Mouse (Mus musculus): ENCODE measurements around the gene Phf12. TPM values are rescaled to one million over a fixed set of nuclear protein-coding genes. Genes with fewer than 3 reads are reported as not detected.
"Not testable (repeated sequence)": the region's sequence is repeated elsewhere in the genome, so short reads cannot be mapped to it uniquely, and the experiment has no call there.

Phf12 gene
- polyA plus RNA-seq, 1 experiment from 2014 or later, result 23.1 TPM

- peaks cover 53% of the 10 kb centered on the region for H3K36me3 ChIP-seq
- 90% methylated on average over 5 of the region's 5 CpGs for WGBS
- no peak overlapping the region for H3K4me3 ChIP-seq
- no peaks in the 10 kb centered on the region for H3K9me3 ChIP-seq (replicated peaks)
- H3K27me3 ChIP-seq (ENCODE audit: low read depth, poor library complexity, severe bottlenecking), result no peaks in the 10 kb centered on the region
- DNase-seq (ENCODE audit: low spot score), result no peak
- no peaks in the 10 kb centered on the region for H3K4me1 ChIP-seq
- no peak overlapping the region for H3K27ac ChIP-seq
Measured at GRCm38 (mm10) chr11:78044758-78045251, 62.3 kb downstream of the Phf12 start.

GRCm38 (mm10) chr11:78048637-78049036, 66.1 kb downstream of the Phf12 start:
- H3K36me3 ChIP-seq, result peaks cover 49% of the 10 kb centered on the region
- 82% methylated on average over 4 of the region's 4 CpGs for WGBS
- H3K4me1 ChIP-seq; H3K9me3 ChIP-seq (replicated peaks); H3K4me3 ChIP-seq; H3K27ac ChIP-seq; H3K27me3 ChIP-seq (ENCODE audit: low read depth, poor library complexity, severe bottlenecking); DNase-seq (ENCODE audit: low spot score): not testable (repeated sequence)

- H3K9me3 ChIP-seq (replicated peaks), result no peaks in the 10 kb centered on the region
- no peak overlapping the region for H3K27ac ChIP-seq
- peaks cover 81% of the 10 kb centered on the region for H3K36me3 ChIP-seq
- DNase-seq (ENCODE audit: low spot score), result no peak
- H3K4me1 ChIP-seq, result no peaks in the 10 kb centered on the region
- WGBS, result 93% methylated on average over 8 of the region's 8 CpGs
- H3K27me3 ChIP-seq (ENCODE audit: low read depth, poor library complexity, severe bottlenecking), result no peaks in the 10 kb centered on the region
- H3K4me3 ChIP-seq, result no peak overlapping the region
Measured at GRCm38 (mm10) chr11:78053078-78053477, 70.5 kb downstream of the Phf12 start.

- Histone ChIP-seq H3K4me1 (no peaks in the 10 kb centered on the region; the same call in 1 of the 2 replicates), H3K27me3 (ENCODE audit: low read depth, poor library complexity, severe bottlenecking) (no peaks in the 10 kb centered on the region), H3K36me3 (peaks cover 76% of the 10 kb centered on the region), H3K4me3 (no peak overlapping the region), H3K27ac (no peak overlapping the region), H3K9me3 (replicated peaks) (no peaks in the 10 kb centered on the region)
- DNase-seq (ENCODE audit: low spot score), result no peak
- 92% methylated on average over 8 of the region's 8 CpGs for WGBS
Measured at GRCm38 (mm10) chr11:78056946-78057345, 74.4 kb downstream of the Phf12 start.

GRCm38 (mm10) chr11:78059833-78060757, 77.5 kb downstream of the Phf12 start:
- peak; percentile 43 for DNase-seq (ENCODE audit: low spot score)
- Histone ChIP-seq H3K27me3 (ENCODE audit: low read depth, poor library complexity, severe bottlenecking) (no peaks in the 10 kb centered on the region), H3K27ac (no peak overlapping the region), H3K4me1 (no peaks in the 10 kb centered on the region; the same call in 1 of the 2 replicates), H3K36me3 (peaks cover 51% of the 10 kb centered on the region), H3K9me3 (replicated peaks) (no peaks in the 10 kb centered on the region), H3K4me3 (no peak overlapping the region)
- 62% methylated on average over 9 of the region's 9 CpGs for WGBS

- Histone ChIP-seq H3K27me3 (ENCODE audit: low read depth, poor library complexity, severe bottlenecking) (no peaks in the 10 kb centered on the region), H3K4me1 (no peaks in the 10 kb centered on the region; the same call in 1 of the 2 replicates), H3K27ac (no peak overlapping the region), H3K4me3 (no peak overlapping the region), H3K36me3 (peaks cover 26% of the 10 kb centered on the region), H3K9me3 (replicated peaks) (no peaks in the 10 kb centered on the region)
- WGBS, result 83% methylated on average over 1 of the region's 1 CpGs
- no peak for DNase-seq (ENCODE audit: low spot score)
Measured at GRCm38 (mm10) chr11:78062563-78062962, 80.0 kb downstream of the Phf12 start.

- Histone ChIP-seq H3K27me3 (ENCODE audit: low read depth, poor library complexity, severe bottlenecking) (no peaks in the 10 kb centered on the region), H3K36me3 (peaks cover 6% of the 10 kb centered on the region; the same call in 1 of the 2 replicates), H3K9me3 (replicated peaks) (no peaks in the 10 kb centered on the region), H3K27ac (no peak overlapping the region), H3K4me3 (no peak overlapping the region), H3K4me1 (no peaks in the 10 kb centered on the region; the same call in 1 of the 2 replicates)
- no peak for DNase-seq (ENCODE audit: low spot score)
- 58% methylated on average over 2 of the region's 2 CpGs for WGBS
Measured at GRCm38 (mm10) chr11:78065906-78066305, 83.4 kb downstream of the Phf12 start.

GRCm38 (mm10) chr11:78066641-78067040, 84.1 kb downstream of the Phf12 start:
- H3K36me3 ChIP-seq, result peaks cover 12% of the 10 kb centered on the region
- no peak for DNase-seq (ENCODE audit: low spot score)
- H3K27ac ChIP-seq, result no peak overlapping the region
- 78% methylated on average over 2 of the region's 2 CpGs for WGBS
- no peaks in the 10 kb centered on the region; the same call in 1 of the 2 replicates for H3K4me1 ChIP-seq
- no peaks in the 10 kb centered on the region for H3K9me3 ChIP-seq (replicated peaks)
- no peaks in the 10 kb centered on the region for H3K27me3 ChIP-seq (ENCODE audit: low read depth, poor library complexity, severe bottlenecking)
- no peak overlapping the region for H3K4me3 ChIP-seq

GRCm38 (mm10) chr11:78067566-78067965, 85.0 kb downstream of the Phf12 start:
- Histone ChIP-seq H3K4me1 (no peaks in the 10 kb centered on the region), H3K27me3 (ENCODE audit: low read depth, poor library complexity, severe bottlenecking) (no peaks in the 10 kb centered on the region), H3K36me3 (peaks cover 21% of the 10 kb centered on the region), H3K4me3 (no peak overlapping the region), H3K27ac (no peak overlapping the region), H3K9me3 (replicated peaks) (no peaks in the 10 kb centered on the region)
- 78% methylated on average over 5 of the region's 5 CpGs for WGBS
- no peak for DNase-seq (ENCODE audit: low spot score)

GRCm38 (mm10) chr11:78069130-78069529, 86.6 kb downstream of the Phf12 start:
- Histone ChIP-seq H3K4me3 (no peak overlapping the region), H3K27ac (peak overlapping the region; percentile 16; the same call in 1 of the 2 replicates), H3K9me3 (replicated peaks) (no peaks in the 10 kb centered on the region), H3K4me1 (no peaks in the 10 kb centered on the region), H3K27me3 (ENCODE audit: low read depth, poor library complexity, severe bottlenecking) (no peaks in the 10 kb centered on the region), H3K36me3 (peaks cover 36% of the 10 kb centered on the region)
- 81% methylated on average over 5 of the region's 5 CpGs for WGBS
- no peak for DNase-seq (ENCODE audit: low spot score)

GRCm38 (mm10) chr11:78069646-78070045, 87.1 kb downstream of the Phf12 start:
- H3K4me3 ChIP-seq, result no peak overlapping the region
- WGBS, result 78% methylated on average over 6 of the region's 6 CpGs
- peak overlapping the region; percentile 43; the same call in 1 of the 2 replicates for H3K27ac ChIP-seq
- DNase-seq (ENCODE audit: low spot score), result no peak
- H3K9me3 ChIP-seq (replicated peaks), result no peaks in the 10 kb centered on the region
- no peaks in the 10 kb centered on the region for H3K4me1 ChIP-seq
- peaks cover 42% of the 10 kb centered on the region for H3K36me3 ChIP-seq
- H3K27me3 ChIP-seq (ENCODE audit: low read depth, poor library complexity, severe bottlenecking), result no peaks in the 10 kb centered on the region

- WGBS, result 88% methylated on average over 5 of the region's 5 CpGs
Measured at GRCm38 (mm10) chr11:78071938-78072337, 89.4 kb downstream of the Phf12 start.

GRCm38 (mm10) chr11:78072425-78073130, 90.0 kb downstream of the Phf12 start:
- Histone ChIP-seq H3K27ac (no peak overlapping the region), H3K4me3 (peak overlapping the region; percentile 13; the same call in 1 of the 2 replicates), H3K36me3 (peaks cover 70% of the 10 kb centered on the region), H3K9me3 (replicated peaks) (no peaks in the 10 kb centered on the region), H3K27me3 (ENCODE audit: low read depth, poor library complexity, severe bottlenecking) (no peaks in the 10 kb centered on the region), H3K4me1 (no peaks in the 10 kb centered on the region)
- no peak for DNase-seq (ENCODE audit: low spot score)
- WGBS, result 29% methylated on average over 6 of the region's 6 CpGs

More at GRCm38 (mm10) chr11:78071938-78072337, 89.4 kb downstream of the Phf12 start:
- Histone ChIP-seq H3K9me3 (replicated peaks) (no peaks in the 10 kb centered on the region), H3K4me1 (no peaks in the 10 kb centered on the region), H3K4me3 (no peak overlapping the region), H3K27me3 (ENCODE audit: low read depth, poor library complexity, severe bottlenecking) (no peaks in the 10 kb centered on the region), H3K36me3 (peaks cover 65% of the 10 kb centered on the region), H3K27ac (no peak overlapping the region)
- no peak for DNase-seq (ENCODE audit: low spot score)
